Mouse (Mus musculus) monocyte, adult 2 months (primary cell): ENCODE measurements around the gene Atl1.

Source experiments
- DNase-seq, 2 experiments: peaks; one replicate each; pipeline ENCODE4 v3.0.0; 2022; ENCODE audit warnings: low spot score in 2 of 2, low read depth in 1 of 2

Atl1 gene

GRCm38 (mm10) chr12:69881198-69881905, 11.1 kb upstream of the Atl1 start:
- no peak for DNase-seq

DNA sequence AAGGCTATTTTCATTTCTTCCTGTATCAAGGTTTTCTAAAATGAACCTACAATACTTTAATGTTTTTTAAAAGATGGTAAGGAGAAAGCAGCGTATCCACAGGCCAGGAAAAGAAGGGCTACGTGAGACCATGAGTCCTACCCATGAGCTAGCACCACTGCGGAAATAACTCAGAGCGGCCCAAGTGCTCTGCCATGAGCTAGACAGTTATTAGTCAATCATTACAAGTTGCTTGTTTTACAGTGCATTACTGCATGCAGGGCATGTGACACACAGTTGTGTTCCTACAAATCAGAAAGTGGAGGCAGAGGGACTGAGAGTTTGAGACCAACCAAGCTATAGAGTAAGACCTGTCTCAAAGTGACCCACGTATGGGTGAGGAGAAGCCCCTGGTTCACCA, 8.4 kb upstream of the Atl1 start:
- DNase-seq = no peak

- DNase-seq = no peak
Observed at GRCm38 (mm10) chr12:69885170-69885923, 7.1 kb upstream of the Atl1 start.

DNA sequence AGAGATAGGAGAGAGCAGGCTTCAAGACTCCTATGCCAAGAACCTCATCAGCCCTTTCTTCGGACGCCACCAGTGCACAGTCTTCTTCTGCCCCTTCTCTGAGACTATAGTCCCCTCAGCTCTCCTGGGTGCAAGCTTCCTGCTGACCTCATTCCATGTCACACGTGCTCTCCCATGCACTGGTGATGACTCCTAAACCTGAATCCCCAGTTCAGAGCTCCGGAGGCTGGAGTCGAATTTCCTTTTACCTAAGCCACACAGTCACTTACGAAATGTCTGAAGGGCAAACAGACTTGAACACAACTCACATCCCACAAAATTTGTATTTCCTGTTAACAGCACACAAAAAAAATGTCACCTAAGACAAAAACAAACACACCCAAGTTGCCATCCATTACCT, 4.6 kb upstream of the Atl1 start:
- DNase-seq = no peak

DNA sequence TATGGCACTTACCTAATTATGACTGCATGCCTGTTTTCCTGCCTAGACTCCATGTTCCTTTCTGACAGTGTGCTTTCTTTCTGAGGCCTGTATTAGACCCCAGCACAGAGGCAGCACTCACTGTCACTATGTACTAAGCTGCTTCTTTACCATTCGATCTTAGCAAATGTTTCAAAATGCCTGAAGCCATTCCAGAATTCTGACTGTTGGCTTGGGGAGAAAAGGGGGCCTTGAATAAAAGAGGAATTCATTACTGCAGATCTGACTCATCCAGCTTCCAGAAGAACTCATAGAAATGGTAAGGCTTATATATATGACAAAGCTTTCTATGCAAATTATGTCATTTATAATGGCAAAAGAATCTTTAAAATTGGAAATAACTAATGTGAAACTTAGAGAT, 4.1 kb upstream of the Atl1 start:
- no peak for DNase-seq

GRCm38 (mm10) chr12:69890051-69890450, 2.4 kb upstream of the Atl1 start:
- DNase-seq = no peak

DNA sequence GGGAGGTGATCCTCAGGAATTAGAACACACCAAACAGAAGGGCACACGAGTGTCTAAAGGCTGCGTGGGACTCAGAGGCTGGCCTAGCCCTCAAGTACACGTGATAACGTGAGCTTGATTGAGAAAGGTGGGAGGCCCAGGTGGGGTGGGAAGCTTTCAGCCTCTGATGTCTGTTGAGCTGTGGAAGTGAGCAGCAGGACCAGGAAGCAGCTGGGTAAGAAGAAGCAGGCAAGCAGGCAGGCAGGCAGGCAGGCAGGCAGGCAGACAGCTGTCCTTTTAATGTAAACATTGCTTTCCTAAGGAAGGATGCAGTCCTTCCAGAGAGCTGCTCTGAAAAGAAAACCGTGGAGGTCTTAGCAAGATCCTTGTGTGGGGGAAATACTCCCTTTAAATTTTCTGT, 1.9 kb upstream of the Atl1 start:
- DNase-seq = no peak

DNA sequence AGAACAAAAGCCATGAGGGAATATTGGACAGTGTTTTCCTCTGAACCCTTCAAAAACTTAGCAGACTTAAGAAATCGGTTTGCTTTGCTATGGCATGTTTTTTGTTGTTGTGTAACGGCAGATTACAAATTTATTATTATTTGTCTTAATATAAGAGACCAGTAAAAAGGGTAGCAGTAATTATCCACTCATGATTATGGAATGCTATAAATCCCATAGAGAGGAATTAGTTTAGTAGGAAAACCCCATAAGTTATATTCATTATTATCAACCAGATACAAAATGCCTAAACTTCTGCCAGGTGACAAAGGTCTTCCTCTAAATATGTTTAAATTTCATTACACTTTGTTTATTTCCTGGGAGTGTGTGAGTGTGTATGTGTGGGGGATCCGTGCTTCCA, 693 bp upstream of the Atl1 start:
- DNase-seq = no peak

DNA sequence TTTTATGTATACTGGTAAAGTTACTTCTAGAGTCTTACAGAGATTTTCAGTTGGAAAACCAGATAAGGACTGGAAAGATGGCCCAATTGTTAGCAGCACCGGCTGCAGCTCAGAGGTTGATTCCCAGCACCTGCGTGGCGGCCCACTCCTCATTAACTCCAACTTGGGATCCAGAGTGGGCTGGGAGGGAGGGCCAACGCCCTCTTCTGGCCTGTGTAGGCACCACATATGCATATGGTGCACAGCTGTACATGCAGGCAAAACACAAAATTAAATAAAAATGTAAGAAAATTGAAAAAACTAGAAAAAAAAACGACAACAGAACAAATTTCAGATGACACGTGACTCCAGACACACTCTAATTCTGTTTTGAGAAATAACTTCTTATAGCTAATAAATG, 1.5 kb downstream of the Atl1 start:
- no peak for DNase-seq

- DNase-seq = no peak
Observed at GRCm38 (mm10) chr12:69895046-69895445, 2.6 kb downstream of the Atl1 start.

DNA sequence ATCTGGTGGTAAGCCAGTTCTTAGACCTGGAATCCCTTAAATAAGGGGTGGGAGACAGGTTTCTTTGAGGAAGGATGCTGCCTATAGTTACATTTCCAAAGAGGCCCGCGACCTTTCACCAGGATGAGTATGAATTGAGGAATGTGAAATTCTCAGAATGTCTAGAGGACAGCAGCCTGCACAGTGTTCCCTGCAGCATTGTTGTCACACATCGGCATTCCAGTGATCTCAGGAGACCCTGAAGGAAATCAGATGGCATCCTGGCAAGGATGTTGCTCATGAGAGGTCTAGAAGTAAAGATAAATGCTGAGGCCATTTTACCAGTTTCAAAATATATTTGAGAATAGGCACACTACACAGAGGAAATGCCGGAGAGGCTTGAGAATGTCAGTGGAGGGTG, 5.7 kb downstream of the Atl1 start:
- DNase-seq = no peak

DNA sequence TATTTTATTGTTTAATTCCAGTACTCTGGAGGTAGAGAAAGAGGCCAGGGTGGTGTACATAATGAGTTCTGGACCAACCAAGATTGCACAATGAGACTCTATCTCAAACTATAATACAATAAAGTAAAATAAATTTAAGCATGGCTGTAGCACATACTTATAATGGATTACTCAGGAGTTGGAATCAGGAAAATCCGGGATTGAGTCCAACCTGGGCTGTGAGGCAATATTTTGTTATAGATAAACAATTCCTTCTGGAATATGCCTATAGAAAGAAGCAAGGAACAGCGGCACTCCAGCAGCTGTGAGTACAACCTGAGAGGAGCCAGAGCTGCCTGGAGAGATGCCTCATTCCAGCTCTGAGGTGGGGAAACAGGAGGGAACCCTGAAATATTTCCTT, 12.6 kb downstream of the Atl1 start:
- DNase-seq = no peak

DNA sequence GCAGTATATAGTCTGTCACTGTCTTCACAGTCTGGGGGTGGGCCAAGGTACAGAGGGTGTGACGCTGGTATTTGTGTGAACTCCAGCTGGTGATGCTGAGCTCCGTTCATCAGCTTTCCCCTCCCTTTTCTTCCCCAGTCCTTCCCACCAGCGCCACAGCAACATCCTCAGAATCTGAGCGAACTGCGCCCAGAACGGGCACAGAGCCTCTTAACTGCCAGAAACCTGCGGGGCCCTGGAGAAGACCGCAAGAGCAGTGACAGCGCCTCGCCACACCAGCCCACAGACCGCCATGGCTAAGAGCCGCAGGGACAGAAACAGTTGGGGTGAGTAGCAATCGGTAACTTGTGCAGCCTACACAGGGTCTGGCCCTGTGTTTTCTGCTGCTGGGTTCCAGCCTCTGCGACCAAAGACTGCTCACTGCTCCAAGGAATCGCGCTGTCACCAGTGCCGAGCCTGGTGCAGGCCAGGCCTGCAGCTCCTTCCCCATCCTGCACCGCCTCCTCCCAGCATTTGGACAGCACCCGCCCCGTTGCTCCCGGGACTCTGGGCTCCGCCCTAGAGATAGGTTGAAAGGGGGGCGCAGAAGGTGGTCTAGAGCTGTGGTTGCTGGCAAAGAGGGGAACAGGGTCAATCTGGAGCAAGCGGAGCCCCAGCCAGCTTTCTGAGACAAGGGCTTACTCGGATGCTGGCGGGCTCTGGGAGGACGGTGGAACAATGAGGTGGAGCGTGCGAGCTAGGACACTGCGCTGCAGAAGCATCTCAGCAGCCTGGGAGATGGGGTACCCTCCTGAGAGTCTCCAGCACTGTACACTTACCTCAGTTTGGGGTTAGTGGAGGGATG, 15.5 kb downstream of the Atl1 start:
- DNase-seq = no peak

- DNase-seq = no peak
Observed at GRCm38 (mm10) chr12:69908511-69908900, 16.1 kb downstream of the Atl1 start.

DNA sequence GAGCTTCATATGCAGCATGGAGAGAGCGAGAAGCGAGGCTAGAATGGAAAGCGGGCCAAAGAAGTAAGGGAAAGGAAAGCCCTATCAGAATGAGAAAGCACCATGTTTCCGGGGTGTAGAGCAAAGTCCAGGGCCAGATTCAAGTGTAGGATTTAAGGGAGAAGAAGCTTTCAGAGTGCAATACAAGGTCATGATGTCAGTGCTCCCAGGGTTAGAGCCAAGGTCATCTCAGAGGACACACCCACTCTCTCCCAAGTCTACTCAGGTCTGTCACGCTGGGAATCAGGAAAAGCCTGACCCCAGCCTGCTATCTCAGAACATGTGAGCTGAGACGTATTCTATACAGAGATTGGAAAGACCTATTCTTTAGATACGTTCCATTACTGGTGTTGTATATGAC, 19.5 kb downstream of the Atl1 start:
- no peak for DNase-seq

- DNase-seq = no peak
Observed at GRCm38 (mm10) chr12:69912737-69913136, 20.3 kb downstream of the Atl1 start.

GRCm38 (mm10) chr12:69917870-69918269, 25.5 kb downstream of the Atl1 start:
- no peak for DNase-seq

GRCm38 (mm10) chr12:69922099-69922498, 29.7 kb downstream of the Atl1 start:
- DNase-seq = no peak

- no peak for DNase-seq
Observed at GRCm38 (mm10) chr12:69923128-69923527, 30.7 kb downstream of the Atl1 start.

GRCm38 (mm10) chr12:69923603-69924002, 31.2 kb downstream of the Atl1 start:
- no peak for DNase-seq

GRCm38 (mm10) chr12:69924012-69924411, 31.6 kb downstream of the Atl1 start:
- no peak for DNase-seq

DNA sequence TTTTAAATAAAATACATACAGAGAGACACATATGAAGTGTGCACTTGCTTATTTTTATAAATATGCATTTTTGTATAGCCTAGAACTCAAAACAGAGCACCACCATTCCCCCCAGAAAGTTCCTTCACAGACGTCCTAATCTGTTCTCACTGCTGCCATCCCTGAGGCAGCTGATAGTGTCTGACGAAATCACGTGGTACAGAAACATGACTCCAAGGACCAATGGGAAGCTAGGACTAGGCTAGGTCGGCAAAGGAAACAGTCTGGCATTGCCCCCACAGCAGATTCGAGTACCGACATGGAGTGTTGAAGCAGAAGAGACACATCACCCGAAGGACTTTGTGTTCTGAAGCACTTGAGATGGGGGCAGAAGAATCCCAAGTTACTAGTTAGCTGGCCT, 34.3 kb downstream of the Atl1 start:
- DNase-seq = no peak
